ENCODE assay signal across 8 mouse cellular contexts in genomic region chr17:27634871-27635574, GRCm38 (mm10). TPM values are rescaled to one million over a fixed set of nuclear protein-coding genes. Genes with fewer than 3 reads are reported as not detected.
DNase-seq lines count a peak whose midpoint lies in the region; ATAC-seq and TF ChIP-seq lines count a peak whose summit lies in the region.

Gene RPS10-NUDT3, minus strand, starts transcription at chr17:27635222.

- peak within 1 kb of the TSS; percentile 78 for H3K4me3 ChIP-seq in forebrain, embryonic 16.5 days (replicated peaks; ENCODE audit: low read length)
- H3K4me3 ChIP-seq in lung, postnatal 0 days (ENCODE audit: low read depth, low read length): peak within 1 kb of the TSS; percentile 86

- 0% methylated on average over 46 of the region's 72 CpGs for WGBS in forebrain, embryonic 16.5 days
- WGBS in lung, postnatal 0 days: 2% methylated on average over 48 of the region's 72 CpGs

- H3K9me3 ChIP-seq in forebrain, embryonic 16.5 days (ENCODE audit: control insufficient read depth, low read length): no peaks in the 10 kb centered on the region
- no peaks in the 10 kb centered on the region for H3K9me3 ChIP-seq in lung, postnatal 0 days (ENCODE audit: low read length)

- no peak for TF ChIP-seq EP300 in lung, postnatal 0 days (IDR thresholded peaks at IDR 0.05)

- peak within 1 kb of the TSS; percentile 78 for H3K9ac ChIP-seq in forebrain, embryonic 16.5 days (replicated peaks; ENCODE audit: low read depth, low read length)
- H3K9ac ChIP-seq in lung, postnatal 0 days (replicated peaks; ENCODE audit: low read depth): peak within 1 kb of the TSS; percentile 96

- H3K27ac ChIP-seq in forebrain, embryonic 16.5 days (ENCODE audit: low read length): peak within 1 kb of the TSS; percentile 87
- H3K27ac ChIP-seq in lung, postnatal 0 days (ENCODE audit: low read length): peak within 1 kb of the TSS; percentile 84

- DNase-seq in MEL-GATA-1-ER (ENCODE audit: extremely low read depth, low read depth): peak; percentile 67
- peak; percentile 88 to 93 for DNase-seq in cerebellum, adult 18-20 months
- peak; percentile 91 for DNase-seq in heart, postnatal 4 days
- DNase-seq in layer of hippocampus, postnatal 10 days (ENCODE audit: low spot score in 2 of 2): peak; percentile 88 to 92
- DNase-seq in lung, postnatal 0 days (ENCODE audit: low spot score): peak; percentile 97
- DNase-seq in ovary, postnatal 10 days (ENCODE audit: low spot score): peak; percentile 77
- peak; percentile 95 for DNase-seq in thymus, postnatal 0 days (ENCODE audit: low spot score)

- no peak for TF ChIP-seq CTCF in lung, postnatal 0 days (IDR thresholded peaks at IDR 0.05)

- H3K4me2 ChIP-seq in forebrain, embryonic 16.5 days (ENCODE audit: low read length): peak within 1 kb of the TSS; percentile 84
- peak within 1 kb of the TSS; percentile 83 for H3K4me2 ChIP-seq in lung, postnatal 0 days (replicated peaks; ENCODE audit: low read depth, low read length)

- ATAC-seq in forebrain, embryonic 16.5 days: peak; percentile 99
- peak; percentile 99 for ATAC-seq in lung, postnatal 0 days

- no peaks in the 10 kb centered on the region for H3K27me3 ChIP-seq in forebrain, embryonic 16.5 days (replicated peaks; ENCODE audit: control insufficient read depth, insufficient read depth, low read length)
- H3K27me3 ChIP-seq in lung, postnatal 0 days (replicated peaks; ENCODE audit: insufficient read depth, low read length): no peaks in the 10 kb centered on the region

- peaks cover 36% of the 10 kb centered on the region for H3K4me1 ChIP-seq in forebrain, embryonic 16.5 days (replicated peaks; ENCODE audit: control insufficient read depth, insufficient read depth, low read length)
- H3K4me1 ChIP-seq in lung, postnatal 0 days (ENCODE audit: insufficient read depth, low read depth, low read length): 0 out of 2 replicates have a peak, but pooled peaks cover 3% of the 10 kb centered on the region

- peaks cover 19% of the 10 kb centered on the region for H3K36me3 ChIP-seq in forebrain, embryonic 16.5 days (ENCODE audit: control insufficient read depth, insufficient read depth)
- H3K36me3 ChIP-seq in lung, postnatal 0 days (ENCODE audit: insufficient read depth, low read length): 0 out of 2 replicates have a peak, but pooled peaks cover 22% of the 10 kb centered on the region

RNA-seq across cellular contexts. Expression of gene RPS10-NUDT3, which starts in this region (rescaled TPM):
- not detected in 2 replicates for polyA plus RNA-seq in forebrain, embryonic 16.5 days (2015; fragmentation: Nextera tagmentation; extraction: Ambion mirVana)
- total RNA-seq in heart, postnatal 4 days (2021): not detected
- 1 to 10 TPM in 1 of 2 experiments, not detected in 1; 2.1 TPM for total RNA-seq in layer of hippocampus, postnatal 10 days (2021)
- not detected in 2 replicates for polyA plus RNA-seq in lung, postnatal 0 days (2015; fragmentation: Nextera tagmentation; extraction: Ambion mirVana)
- polyA plus RNA-seq in thymus, postnatal 0 days (2015; fragmentation: Nextera tagmentation; extraction: Ambion mirVana): not detected in 2 replicates

Comparison
In these comparisons a context has a peak if more than half of its experiments do, and no peak if none do; other contexts are left out.
1. Peak in every context shown above with its lines: DNase-seq, ATAC-seq, H3K4me3 ChIP-seq and H3K27ac ChIP-seq.
2. Peak in ATAC-seq, H3K4me3 ChIP-seq, H3K27ac ChIP-seq, H3K9ac ChIP-seq and H3K4me2 ChIP-seq in forebrain, embryonic 16.5 days; RNA of the gene not detected or under 1 TPM.
3. Peak in DNase-seq in heart, postnatal 4 days; RNA of the gene not detected or under 1 TPM.
4. Peak in DNase-seq, ATAC-seq, H3K4me3 ChIP-seq, H3K27ac ChIP-seq, H3K9ac ChIP-seq and H3K4me2 ChIP-seq in lung, postnatal 0 days; RNA of the gene not detected or under 1 TPM.
5. Peak in DNase-seq in thymus, postnatal 0 days; RNA of the gene not detected or under 1 TPM.